Mouse (Mus musculus): ENCODE measurements around the gene Sytl3. TPM values are rescaled to one million over a fixed set of nuclear protein-coding genes. Genes with fewer than 3 reads are reported as not detected.
A peak's percentile ranks its signal among the peaks of the same experiment; 100 is the strongest.

Gene Sytl3
- polyA plus RNA-seq, 1 experiment from 2014 or later: 0.15 TPM

DNA sequence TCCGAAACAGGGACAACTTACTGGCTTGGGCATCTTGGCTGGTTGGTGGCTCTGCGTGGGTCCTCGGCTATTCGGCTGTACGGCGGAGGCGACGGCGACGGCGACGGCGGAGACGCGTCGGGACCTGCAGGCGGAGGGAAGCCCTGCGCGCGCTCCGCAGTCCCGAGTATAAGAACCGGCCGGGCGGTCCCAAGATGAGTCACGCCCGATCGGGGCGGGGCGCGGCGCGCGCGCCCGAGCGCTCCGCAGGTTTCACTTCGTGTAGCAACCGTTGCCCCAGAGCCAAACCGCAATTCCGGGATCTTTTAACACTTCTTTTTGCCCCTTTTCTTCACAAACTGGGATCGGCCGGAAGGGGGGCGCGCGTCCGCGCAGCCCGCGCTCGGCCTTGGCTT, 123.7 kb downstream of the Sytl3 start, which contains the start of gene Ezr:
Ezr (minus strand) TSS at position 174 of the 395 bp plus-strand sequence.
- peak within 1 kb of the TSS; percentile 83 for H3K9ac ChIP-seq (ENCODE audit: low read depth, low read length)
- peak; percentile 85 for DNase-seq (ENCODE audit: low spot score)
- no peaks in the 10 kb centered on the region for H3K36me3 ChIP-seq (ENCODE audit: control insufficient read depth, insufficient read depth, low read length)
- H3K4me3 ChIP-seq (ENCODE audit: low read depth, low read length): peak within 1 kb of the TSS; percentile 79
- peak within 1 kb of the TSS; percentile 99 for H3K4me2 ChIP-seq (replicated peaks; ENCODE audit: low read depth, low read length)
- H3K27ac ChIP-seq (ENCODE audit: low read depth, low read length): peak within 1 kb of the TSS; percentile 51; the same call in 1 of the 2 replicates
- WGBS: under 1% methylated on average over 44 of the region's 52 CpGs
- H3K9me3 ChIP-seq (ENCODE audit: control insufficient read depth, low read length): no peaks in the 10 kb centered on the region
- H3K4me1 ChIP-seq (replicated peaks; ENCODE audit: control insufficient read depth, insufficient read depth, low read length): peaks cover 10% of the 10 kb centered on the region
- ATAC-seq (ENCODE audit: low FRiP score): peak; percentile 78
- peaks cover 12% of the 10 kb centered on the region for H3K27me3 ChIP-seq (ENCODE audit: control insufficient read depth, insufficient read depth, low read length)

DNA sequence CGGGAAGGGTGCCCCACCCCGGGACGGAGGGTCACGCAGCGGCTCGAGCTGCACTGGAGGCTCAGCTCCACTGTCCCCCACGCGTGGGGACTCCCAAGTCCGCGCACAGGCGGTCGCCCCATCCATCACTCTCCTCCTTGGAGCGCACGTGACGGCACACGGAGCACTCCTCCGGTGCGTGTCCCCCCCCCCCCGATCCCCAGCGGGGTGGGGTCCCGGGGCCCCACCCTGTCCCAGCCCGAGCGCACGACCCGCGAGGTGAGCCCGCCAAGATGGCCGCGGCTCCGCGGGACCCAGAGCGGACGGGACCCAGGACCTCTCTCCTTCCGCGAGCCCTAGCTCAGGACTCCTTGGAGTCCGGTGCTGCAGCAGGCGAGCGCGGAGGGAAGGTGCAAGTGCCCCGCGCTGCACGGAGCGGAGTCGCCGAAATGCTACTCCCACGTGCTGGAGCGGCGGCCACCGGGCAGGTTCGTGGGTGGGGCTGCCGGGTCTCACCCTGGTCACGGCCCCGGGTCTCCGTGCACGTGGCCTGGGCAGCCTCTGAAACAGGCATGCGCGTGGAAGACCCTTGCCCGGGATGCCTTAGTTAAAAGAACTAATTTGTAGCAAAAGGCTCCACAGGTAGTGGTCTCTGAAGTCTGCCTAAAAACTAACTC, 124.2 kb downstream of the Sytl3 start:
- Histone ChIP-seq H3K27ac (ENCODE audit: low read depth, low read length) (no peak overlapping the region), H3K4me3 (ENCODE audit: low read depth, low read length) (peak overlapping the region; percentile 79), H3K27me3 (ENCODE audit: control insufficient read depth, insufficient read depth, low read length) (peaks cover 12% of the 10 kb centered on the region), H3K4me1 (replicated peaks; ENCODE audit: control insufficient read depth, insufficient read depth, low read length) (peaks cover 10% of the 10 kb centered on the region), H3K36me3 (ENCODE audit: control insufficient read depth, insufficient read depth, low read length) (no peaks in the 10 kb centered on the region), H3K4me2 (replicated peaks; ENCODE audit: low read depth, low read length) (peak overlapping the region; percentile 99), H3K9ac (ENCODE audit: low read depth, low read length) (peak overlapping the region; percentile 83), H3K9me3 (ENCODE audit: control insufficient read depth, low read length) (no peaks in the 10 kb centered on the region)
- under 1% methylated on average over 36 of the region's 58 CpGs for WGBS
- ATAC-seq (ENCODE audit: low FRiP score) (peak; percentile 65), DNase-seq (ENCODE audit: low spot score) (peak; percentile 75)

DNA sequence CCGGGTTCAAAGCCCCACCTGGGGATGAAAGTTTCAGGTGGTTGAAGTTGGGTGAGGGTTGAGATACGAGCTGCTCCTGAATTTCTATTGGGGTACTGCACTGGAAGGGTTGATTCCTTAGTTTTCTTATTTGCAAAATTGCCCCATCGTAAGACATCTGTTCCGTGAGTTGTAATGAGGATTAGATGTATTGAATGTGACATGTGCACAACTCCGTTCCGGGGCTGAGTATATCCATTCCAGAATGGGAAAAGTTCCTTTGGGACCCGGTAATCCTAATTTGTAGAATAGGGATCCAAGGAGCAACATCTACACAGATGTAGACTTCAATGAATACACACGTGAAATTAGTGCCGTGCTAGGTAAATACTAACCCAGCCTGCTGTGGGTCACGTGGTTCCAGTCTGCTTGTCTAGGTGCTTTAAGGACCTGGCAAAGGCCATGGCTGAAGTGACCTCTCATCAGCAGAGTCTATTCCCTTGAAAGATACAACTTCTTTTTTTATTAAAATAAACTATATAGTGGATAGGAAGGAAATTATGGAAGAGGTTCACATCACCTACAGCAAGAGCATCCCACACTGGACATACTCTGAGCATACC, 125.0 kb downstream of the Sytl3 start:
- peaks cover 12% of the 10 kb centered on the region for H3K27me3 ChIP-seq (ENCODE audit: control insufficient read depth, insufficient read depth, low read length)
- H3K36me3 ChIP-seq (ENCODE audit: control insufficient read depth, insufficient read depth, low read length): no peaks in the 10 kb centered on the region
- DNase-seq (ENCODE audit: low spot score) (no peak), ATAC-seq (ENCODE audit: low FRiP score) (no peak)
- H3K4me1 ChIP-seq (replicated peaks; ENCODE audit: control insufficient read depth, insufficient read depth, low read length): peaks cover 7% of the 10 kb centered on the region
- H3K27ac ChIP-seq (ENCODE audit: low read depth, low read length): no peak overlapping the region
- no peaks in the 10 kb centered on the region for H3K9me3 ChIP-seq (ENCODE audit: control insufficient read depth, low read length)
- peak overlapping the region; percentile 99 for H3K4me2 ChIP-seq (replicated peaks; ENCODE audit: low read depth, low read length)
- no peak overlapping the region for H3K9ac ChIP-seq (ENCODE audit: low read depth, low read length)
- H3K4me3 ChIP-seq (ENCODE audit: low read depth, low read length): peak overlapping the region; percentile 79
- 54% methylated on average over 10 of the region's 10 CpGs for WGBS

GRCm38 (mm10) chr17:6787241-6787640, 128.3 kb downstream of the Sytl3 start:
- Histone ChIP-seq H3K4me1 (replicated peaks; ENCODE audit: control insufficient read depth, insufficient read depth, low read length) (peaks cover under 1% of the 10 kb centered on the region; the same call in 1 of the 2 replicates), H3K9ac (ENCODE audit: low read depth, low read length) (no peak overlapping the region), H3K36me3 (ENCODE audit: control insufficient read depth, insufficient read depth, low read length) (no peaks in the 10 kb centered on the region), H3K27me3 (ENCODE audit: control insufficient read depth, insufficient read depth, low read length) (peaks cover 2% of the 10 kb centered on the region; the same call in 1 of the 2 replicates), H3K27ac (ENCODE audit: low read depth, low read length) (no peak overlapping the region), H3K4me3 (ENCODE audit: low read depth, low read length) (no peak overlapping the region), H3K9me3 (ENCODE audit: control insufficient read depth, low read length) (no peaks in the 10 kb centered on the region), H3K4me2 (replicated peaks; ENCODE audit: low read depth, low read length) (no peak overlapping the region)
- 80% methylated on average over 4 of the region's 4 CpGs for WGBS
- no peak for ATAC-seq (ENCODE audit: low FRiP score)
- DNase-seq (ENCODE audit: low spot score): no peak

Other genes with a start within 250 kb of the Sytl3 start
- gene Dynlt1b, start 229.0 kb upstream of the Sytl3 start, polyA plus RNA-seq (2014; fragmentation: Nextera tagmentation; extraction: Ambion mirVana): 838 and 876 TPM in 2 replicates
- gene Dynlt1c, start 57.4 kb upstream of the Sytl3 start, polyA plus RNA-seq (2014; fragmentation: Nextera tagmentation; extraction: Ambion mirVana): 30.7 and 41.5 TPM in 2 replicates
- 323 and 333 TPM in 2 replicates for gene Dynlt1f, start 3.2 kb upstream of the Sytl3 start, polyA plus RNA-seq (2014; fragmentation: Nextera tagmentation; extraction: Ambion mirVana)
- gene Ezr, start 123.7 kb downstream of the Sytl3 start, polyA plus RNA-seq (2014; fragmentation: Nextera tagmentation; extraction: Ambion mirVana): 73.8 and 91.1 TPM in 2 replicates

All from hindbrain, embryonic 11.5 days (tissue).